Mouse (Mus musculus) kidney, embryonic 16.5 days (tissue): ENCODE measurements around the gene Abcc12. TPM values are rescaled to one million over a fixed set of nuclear protein-coding genes. Genes with fewer than 3 reads are reported as not detected.

Source experiments
- ATAC-seq: fragments of 200-750 bp; cut with Nextera tagmentation; 2 replicates; pipeline ENCODE4 v1.8.0; 2017; ENCODE audit warnings: moderate TSS enrichment; ENCODE audit not compliant: low FRiP score, low TSS enrichment
- H3K27ac ChIP-seq: fragments of 300-500 bp; sonication (generic); 2 replicates; pipeline ENCODE4 v1.5.1; 2014; ENCODE audit warnings: low read length
- H3K27me3 ChIP-seq: fragments of 300-500 bp; sonication (generic); 2 replicates; pipeline ENCODE4 v1.6.1; 2014; ENCODE audit warnings: low read length, control low read depth, mixed read lengths; ENCODE audit not compliant: insufficient read depth
- H3K36me3 ChIP-seq: fragments of 300-500 bp; sonication (generic); 2 replicates; pipeline ENCODE4 v1.6.1; 2014; ENCODE audit warnings: low read length, control low read depth, mixed read lengths; ENCODE audit not compliant: insufficient read depth
- H3K4me1 ChIP-seq: fragments of 300-500 bp; sonication (generic); 2 replicates; pipeline ENCODE4 v1.6.1; 2014; ENCODE audit warnings: low read length, control low read depth, mixed read lengths; ENCODE audit not compliant: insufficient read depth
- H3K4me2 ChIP-seq: fragments of 300-500 bp; sonication (generic); replicated peaks from 2 replicates; pipeline ENCODE4 v1.6.1; 2014; ENCODE audit warnings: low read depth, low read length
- H3K4me3 ChIP-seq: fragments of 300-500 bp; sonication (generic); 2 replicates; pipeline ENCODE4 v1.5.1; 2014; ENCODE audit warnings: mild to moderate bottlenecking, low read length
- H3K9ac ChIP-seq: fragments of 300-500 bp; sonication (generic); replicated peaks from 2 replicates; pipeline ENCODE4 v1.6.1; 2014; ENCODE audit warnings: low read length
- H3K9me3 ChIP-seq: fragments of 300-500 bp; sonication (generic); 2 replicates; pipeline ENCODE4 v1.6.1; 2016; ENCODE audit warnings: low read length, control low read depth
- WGBS: fragments of 180-500 bp; shearing (Covaris S2); extraction: QIAGEN DNeasy Blood & Tissue Kit; methylation state at CpG from one replicate; pipeline ENCODE4 v1.1.7; 2014; 5-methylcytosine and 5-hydroxymethylcytosine counted together
- polyA plus RNA-seq: library from polyadenylated mRNA; unstranded; fragments of >200 nt; fragmentation: Nextera tagmentation; extraction: Ambion mirVana; gene quantifications from 2 replicates; pipeline ENCODE4 v1.2.1, GENCODE M21; 2015

Abcc12 gene
- polyA plus RNA-seq, 1 experiment from 2014 or later, result 0.05 TPM

DNA sequence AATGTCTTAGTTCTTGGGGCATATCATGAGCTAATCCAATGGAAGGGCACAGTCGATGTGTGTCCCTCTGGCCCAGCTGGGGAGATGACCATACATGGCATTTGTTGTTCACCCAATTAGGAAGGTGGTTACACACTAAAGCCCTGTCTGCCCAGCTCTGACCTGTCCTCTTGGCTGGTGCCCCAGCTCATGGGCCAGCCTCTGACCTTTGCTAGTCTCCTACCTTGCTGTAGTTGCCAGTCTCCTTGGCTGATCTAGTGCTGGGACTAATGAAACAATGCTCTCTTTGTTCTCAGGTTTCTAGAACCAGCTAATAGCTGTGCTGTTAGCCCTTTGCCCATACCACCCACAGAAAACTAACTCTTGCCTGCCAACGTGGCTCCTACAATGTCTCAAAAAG, 22.7 kb upstream of the Abcc12 start:
- Histone ChIP-seq H3K4me2 (no peak overlapping the region), H3K9me3 (no peaks in the 10 kb centered on the region), H3K9ac (no peak overlapping the region), H3K4me3 (no peak overlapping the region), H3K4me1 (no peaks in the 10 kb centered on the region), H3K27ac (no peak overlapping the region), H3K36me3 (no peaks in the 10 kb centered on the region), H3K27me3 (no peaks in the 10 kb centered on the region)
- WGBS, result 59% methylated on average over 2 of the region's 2 CpGs
- no peak for ATAC-seq

DNA sequence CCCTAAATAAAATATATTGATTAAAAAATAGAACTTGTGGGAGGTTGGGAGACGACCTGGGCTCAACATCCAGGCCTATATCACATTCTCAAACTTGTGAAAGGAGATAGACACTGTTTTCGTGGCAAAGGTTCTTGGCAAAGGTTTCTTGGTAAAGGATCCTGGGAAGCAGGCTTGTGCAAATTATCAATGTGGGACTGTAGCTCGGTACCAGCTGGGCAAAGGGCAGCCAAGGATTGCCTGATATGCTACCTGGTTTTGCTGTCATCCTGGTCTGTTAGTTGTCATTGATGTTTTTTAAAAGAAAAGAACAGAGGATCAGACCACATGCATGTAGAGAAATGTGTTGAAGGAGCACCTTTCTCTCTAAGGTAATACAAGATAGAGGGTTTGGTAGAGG, 19.8 kb upstream of the Abcc12 start:
- 82% methylated on average over 3 of the region's 3 CpGs for WGBS
- H3K27me3 ChIP-seq, result no peaks in the 10 kb centered on the region

GRCm38 (mm10) chr8:86599299-86599698, 18.8 kb upstream of the Abcc12 start:
- Histone ChIP-seq H3K27me3 (no peaks in the 10 kb centered on the region), H3K36me3 (no peaks in the 10 kb centered on the region), H3K4me3 (no peak overlapping the region), H3K27ac (no peak overlapping the region), H3K4me1 (no peaks in the 10 kb centered on the region), H3K9me3 (no peaks in the 10 kb centered on the region), H3K4me2 (no peak overlapping the region), H3K9ac (no peak overlapping the region)
- 91% methylated on average over 6 of the region's 6 CpGs for WGBS
- no peak for ATAC-seq

More for the DNA sequence above, 19.8 kb upstream of the Abcc12 start:
- no peak overlapping the region for H3K4me2 ChIP-seq
- no peaks in the 10 kb centered on the region for H3K36me3 ChIP-seq
- no peak overlapping the region for H3K9ac ChIP-seq
- H3K4me3 ChIP-seq, result no peak overlapping the region
- no peaks in the 10 kb centered on the region for H3K9me3 ChIP-seq
- H3K27ac ChIP-seq, result no peak overlapping the region
- no peaks in the 10 kb centered on the region for H3K4me1 ChIP-seq
- ATAC-seq, result no peak

DNA sequence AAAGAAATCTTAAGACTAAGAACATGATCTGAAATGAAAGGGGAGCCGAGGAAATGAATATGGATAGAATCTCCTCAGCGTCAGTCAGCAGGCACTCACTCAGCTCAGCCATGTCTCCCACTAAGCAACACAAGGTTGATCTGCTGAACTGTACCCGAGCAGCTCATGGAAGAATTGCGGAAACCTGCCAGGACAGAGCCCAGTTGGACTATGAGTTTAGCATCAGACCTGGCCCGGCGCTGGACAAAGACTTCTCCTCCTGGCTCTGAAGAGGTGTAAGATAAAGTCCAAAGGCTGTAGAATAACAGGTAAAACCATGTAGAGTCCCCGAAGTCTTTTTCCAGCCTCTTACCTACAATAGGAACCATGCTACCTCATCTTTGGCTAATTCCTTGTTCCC, 17.2 kb upstream of the Abcc12 start:
- Histone ChIP-seq H3K27ac (no peak overlapping the region), H3K27me3 (no peaks in the 10 kb centered on the region), H3K4me3 (no peak overlapping the region), H3K9me3 (no peaks in the 10 kb centered on the region), H3K4me1 (no peaks in the 10 kb centered on the region), H3K4me2 (no peak overlapping the region), H3K9ac (no peak overlapping the region), H3K36me3 (no peaks in the 10 kb centered on the region)
- no peak for ATAC-seq
- 89% methylated on average over 7 of the region's 7 CpGs for WGBS

DNA sequence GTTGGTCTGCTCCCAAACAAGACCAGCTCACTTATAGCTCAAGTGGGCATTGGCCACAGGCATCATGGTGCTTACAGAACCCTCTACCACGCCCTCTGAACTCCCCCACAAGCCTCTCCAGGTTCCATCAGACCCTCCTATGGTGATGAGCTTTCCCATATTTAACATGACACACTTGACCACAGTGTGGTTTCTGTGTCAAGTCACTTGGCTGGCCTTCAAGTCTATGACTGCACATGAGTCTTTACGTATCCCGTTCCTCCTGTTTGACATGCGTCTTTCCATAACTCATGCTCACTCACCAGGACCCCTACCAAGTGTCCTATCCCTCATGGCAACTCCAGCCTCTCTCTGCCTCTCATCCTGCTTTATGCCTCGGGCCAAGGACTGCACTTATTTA, 15.2 kb upstream of the Abcc12 start:
- ATAC-seq, result no peak
- Histone ChIP-seq H3K4me3 (no peak overlapping the region), H3K4me2 (no peak overlapping the region), H3K27me3 (no peaks in the 10 kb centered on the region), H3K9ac (no peak overlapping the region), H3K4me1 (no peaks in the 10 kb centered on the region), H3K36me3 (no peaks in the 10 kb centered on the region), H3K27ac (no peak overlapping the region), H3K9me3 (no peaks in the 10 kb centered on the region)
- WGBS, result 81% methylated on average over 5 of the region's 5 CpGs

- H3K36me3 ChIP-seq, result no peaks in the 10 kb centered on the region
- H3K27ac ChIP-seq, result no peak overlapping the region
- ATAC-seq, result peak; percentile 54; the same call in 1 of the 2 replicates
- H3K4me3 ChIP-seq, result no peak overlapping the region
- no peaks in the 10 kb centered on the region for H3K4me1 ChIP-seq
- H3K9ac ChIP-seq, result no peak overlapping the region
- no peak overlapping the region for H3K4me2 ChIP-seq
- H3K9me3 ChIP-seq, result no peaks in the 10 kb centered on the region
- no peaks in the 10 kb centered on the region for H3K27me3 ChIP-seq
- WGBS, result 63% methylated on average over 3 of the region's 3 CpGs
Observed at GRCm38 (mm10) chr8:86594159-86594796, 13.8 kb upstream of the Abcc12 start.

DNA sequence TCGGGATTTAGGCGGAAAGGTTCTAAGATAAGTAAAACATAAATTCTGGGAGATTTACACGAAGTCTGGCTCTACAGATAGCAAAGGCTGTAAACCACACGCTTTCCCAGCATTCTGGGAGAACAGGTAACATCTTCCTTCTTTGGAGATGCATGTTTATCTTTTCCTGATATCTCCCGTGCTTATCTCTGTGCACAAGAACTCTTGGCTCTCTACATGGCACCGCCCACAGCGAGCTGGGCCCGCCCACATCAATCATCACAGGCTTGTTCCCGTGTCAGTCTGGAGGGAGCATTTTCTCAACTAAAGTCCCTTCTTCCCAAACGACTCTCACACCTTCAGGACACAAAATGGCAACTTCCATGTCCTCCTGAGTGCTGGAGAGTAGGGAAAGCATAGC, 12.6 kb upstream of the Abcc12 start:
- Histone ChIP-seq H3K36me3 (no peaks in the 10 kb centered on the region), H3K4me3 (no peak overlapping the region), H3K9me3 (no peaks in the 10 kb centered on the region), H3K9ac (no peak overlapping the region), H3K4me1 (no peaks in the 10 kb centered on the region), H3K27me3 (no peaks in the 10 kb centered on the region), H3K27ac (no peak overlapping the region), H3K4me2 (no peak overlapping the region)
- no peak for ATAC-seq
- WGBS, result 58% methylated on average over 10 of the region's 10 CpGs

GRCm38 (mm10) chr8:86588338-86588737, 7.9 kb upstream of the Abcc12 start:
- H3K36me3 ChIP-seq, result no peaks in the 10 kb centered on the region
- H3K27ac ChIP-seq, result no peak overlapping the region
- H3K4me1 ChIP-seq, result no peaks in the 10 kb centered on the region
- H3K9me3 ChIP-seq, result no peaks in the 10 kb centered on the region
- H3K27me3 ChIP-seq, result no peaks in the 10 kb centered on the region
- no peak overlapping the region for H3K4me2 ChIP-seq
- no peak overlapping the region for H3K9ac ChIP-seq
- 88% methylated on average over 5 of the region's 5 CpGs for WGBS
- no peak for ATAC-seq
- no peak overlapping the region for H3K4me3 ChIP-seq

GRCm38 (mm10) chr8:86586642-86587041, 6.2 kb upstream of the Abcc12 start:
- no peak overlapping the region for H3K4me3 ChIP-seq
- no peaks in the 10 kb centered on the region for H3K4me1 ChIP-seq
- no peaks in the 10 kb centered on the region for H3K36me3 ChIP-seq
- no peak overlapping the region for H3K4me2 ChIP-seq
- no peaks in the 10 kb centered on the region for H3K9me3 ChIP-seq
- no peak for ATAC-seq
- no peak overlapping the region for H3K9ac ChIP-seq
- H3K27me3 ChIP-seq, result no peaks in the 10 kb centered on the region
- WGBS, result 34% methylated on average over 6 of the region's 6 CpGs
- no peak overlapping the region for H3K27ac ChIP-seq

- Histone ChIP-seq H3K9me3 (no peaks in the 10 kb centered on the region), H3K36me3 (no peaks in the 10 kb centered on the region), H3K4me3 (no peak overlapping the region), H3K9ac (no peak overlapping the region), H3K4me2 (no peak overlapping the region), H3K27ac (no peak overlapping the region), H3K4me1 (no peaks in the 10 kb centered on the region), H3K27me3 (no peaks in the 10 kb centered on the region)
- 38% methylated on average over 5 of the region's 5 CpGs for WGBS
- no peak for ATAC-seq
Observed at GRCm38 (mm10) chr8:86586058-86586457, 5.6 kb upstream of the Abcc12 start.
